Mouse (Mus musculus) regulatory T cell (primary cell): Measurements from ENCODE around the gene Pold3.

Source experiments
- in situ Hi-C: fragments of 300-600 bp; cut with MboI, MseI; formaldehyde crosslinking; loops from one replicate; pipeline ENCODE4 v1.15.1; 2025; ENCODE audit warnings: high pct_unique_total_duplicates

Pold3 gene

GRCm38 (mm10) chr7:100121376-100121789, at the start of gene Pold3:
TSS of gene Pold3 (minus strand) at chr7:100121565.
- in situ Hi-C loops = no loop called here

DNA sequence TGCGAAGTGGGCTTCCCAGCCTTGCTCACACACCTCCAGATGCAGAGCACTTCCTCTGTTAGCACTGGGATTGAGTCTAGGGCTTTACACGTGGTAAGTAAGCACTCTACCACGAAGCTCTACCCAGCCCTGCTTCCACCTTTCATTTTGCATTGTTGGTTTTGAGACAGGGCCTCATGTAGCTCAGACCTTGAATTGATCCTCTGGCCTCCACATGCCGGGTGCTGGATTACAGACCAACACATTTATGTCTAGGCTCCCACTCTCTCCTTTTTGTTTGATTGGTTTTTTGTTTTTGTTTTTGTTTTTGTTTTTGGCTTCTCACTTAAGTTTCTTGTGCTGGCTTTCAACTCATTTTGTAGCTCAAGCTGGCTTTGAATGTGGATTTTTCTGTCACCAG, 49.4 kb upstream of the Pold3 start:
- in situ Hi-C loops = no loop called here

DNA sequence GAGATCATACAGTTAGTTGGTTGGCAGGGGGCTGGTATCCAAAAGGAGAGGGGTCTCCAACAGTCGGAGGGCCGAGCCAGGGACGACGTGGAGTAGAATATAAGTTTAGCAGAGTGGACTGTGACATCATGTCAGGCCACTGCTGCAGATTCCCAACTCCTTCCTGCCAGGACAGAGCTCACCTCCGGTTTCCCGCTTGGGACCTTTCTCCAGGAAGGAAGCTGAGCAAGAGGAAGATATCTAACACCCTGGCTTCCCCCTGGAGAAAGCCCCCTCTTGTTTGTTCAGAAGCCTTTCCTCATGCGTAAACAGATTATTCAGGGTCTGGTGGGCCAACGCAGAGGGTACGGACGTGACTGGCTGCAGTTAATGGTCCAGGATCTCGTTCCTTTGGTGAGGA, 47.3 kb upstream of the Pold3 start:
- in situ Hi-C loops = no loop called here

GRCm38 (mm10) chr7:100163506-100163905, 42.1 kb upstream of the Pold3 start:
- in situ Hi-C loops = no loop called here

DNA sequence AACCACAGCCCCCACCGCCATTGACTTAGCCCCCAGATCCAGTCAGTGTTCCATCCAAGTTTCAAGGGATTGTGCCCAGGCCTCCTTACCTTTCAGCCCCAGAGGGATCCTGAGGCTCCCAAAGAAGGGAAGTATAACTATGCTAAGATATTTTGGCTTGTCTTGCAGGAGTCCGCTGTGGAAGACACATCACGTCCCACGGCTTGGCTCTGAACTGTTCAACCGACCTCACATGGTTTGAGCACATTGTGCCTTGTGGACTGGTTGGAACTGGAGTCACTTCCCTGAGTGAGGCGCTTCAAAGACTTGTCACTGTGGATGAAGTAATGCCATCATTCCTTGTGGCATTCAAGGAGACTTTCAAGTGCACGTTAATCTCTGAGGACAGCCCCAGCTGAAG, 38.6 kb upstream of the Pold3 start:
- in situ Hi-C loops = no loop called here

GRCm38 (mm10) chr7:100159105-100159841, 37.9 kb upstream of the Pold3 start, which contains the start of gene Lipt2:
TSS of gene Lipt2 (plus strand) at chr7:100159277.
- in situ Hi-C loops = no loop called here

GRCm38 (mm10) chr7:100157669-100158068, 36.3 kb upstream of the Pold3 start:
- in situ Hi-C loops = no loop called here

- in situ Hi-C loops = no loop called here
Observed at GRCm38 (mm10) chr7:100150626-100151025, 29.3 kb upstream of the Pold3 start.

DNA sequence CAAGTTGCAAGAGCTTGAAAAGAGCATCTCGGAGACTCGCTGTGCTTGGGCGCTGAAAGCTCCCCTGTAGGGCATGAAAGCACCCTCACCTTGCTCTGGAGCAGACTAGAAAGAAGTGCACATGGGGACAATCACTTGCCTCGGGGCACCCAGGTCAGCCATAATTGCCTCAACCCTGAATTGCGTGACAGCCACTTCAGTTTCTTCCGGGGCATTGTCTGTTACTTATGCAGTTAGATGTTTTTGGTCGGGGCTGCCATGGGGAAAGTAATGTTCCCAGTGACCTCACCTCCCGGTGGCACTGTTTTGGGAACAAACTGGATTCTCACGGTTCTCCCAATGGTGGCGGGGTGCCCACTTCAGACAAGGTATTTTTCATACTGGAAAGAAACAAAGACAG, 28.7 kb upstream of the Pold3 start:
- in situ Hi-C loops = no loop called here

- in situ Hi-C loops = no loop called here
Observed at GRCm38 (mm10) chr7:100148586-100148985, 27.2 kb upstream of the Pold3 start.

DNA sequence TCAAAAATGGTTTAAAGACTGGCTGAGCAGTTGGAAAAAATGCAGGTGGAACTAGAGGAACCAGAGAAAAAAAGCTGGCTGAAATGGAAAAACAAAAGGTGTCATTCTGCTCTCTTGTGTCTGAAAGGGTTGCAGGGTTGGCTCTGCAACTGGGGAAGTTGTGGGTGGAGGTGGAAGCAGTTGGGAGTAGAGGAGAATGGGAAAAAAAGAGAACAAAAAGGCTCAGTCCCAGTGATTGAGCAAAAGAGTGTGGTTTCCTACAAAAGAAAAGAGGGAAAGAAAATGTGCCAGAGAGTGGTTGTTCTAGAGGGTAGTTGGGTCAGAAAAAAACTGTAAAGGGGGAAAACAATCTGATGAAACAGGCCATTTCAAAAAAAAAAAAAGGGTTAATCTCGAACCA, 19.2 kb upstream of the Pold3 start:
- in situ Hi-C loops = no loop called here

DNA sequence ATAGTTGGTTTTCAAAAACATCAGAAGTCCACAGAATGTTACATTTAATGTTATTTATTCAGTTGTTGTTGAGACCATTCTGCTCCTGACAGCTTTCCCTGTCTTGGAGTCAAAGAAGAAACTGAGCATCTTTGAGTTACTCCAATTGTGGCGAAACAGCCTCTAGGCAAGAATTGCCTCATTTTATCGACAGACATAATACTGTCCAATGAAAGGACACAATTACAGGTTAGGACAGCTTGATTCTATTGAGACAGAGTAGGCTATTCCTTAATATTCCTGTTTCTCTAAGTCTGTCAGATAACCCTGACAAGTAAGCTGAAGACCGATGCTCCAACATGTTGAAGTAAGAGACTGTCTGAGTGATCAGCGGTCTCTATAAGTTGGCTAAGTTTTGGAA, 16.7 kb upstream of the Pold3 start:
- in situ Hi-C loops = no loop called here

DNA sequence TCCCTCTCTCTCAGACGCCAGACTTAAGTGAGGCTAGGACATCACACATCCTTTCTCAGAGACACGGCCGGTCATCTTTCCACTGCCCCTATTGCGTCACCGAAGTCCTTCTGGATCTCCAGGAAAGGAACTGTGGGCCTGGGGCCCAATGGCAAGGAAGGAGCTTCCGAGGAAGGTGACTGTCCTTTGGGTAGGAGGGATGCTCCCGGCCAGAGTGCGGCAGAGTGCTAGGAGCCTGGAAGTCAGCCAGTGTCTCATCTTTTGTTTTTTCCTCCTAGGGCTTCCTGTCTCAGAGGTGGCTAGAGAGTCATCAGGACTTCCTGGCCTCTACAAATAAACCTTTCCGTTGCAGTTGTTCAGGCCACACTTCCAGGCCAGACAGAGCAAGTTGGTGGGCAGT, 15.7 kb upstream of the Pold3 start:
- in situ Hi-C loops = no loop called here

- in situ Hi-C loops = no loop called here
Observed at GRCm38 (mm10) chr7:100132379-100132778, 11.0 kb upstream of the Pold3 start.

DNA sequence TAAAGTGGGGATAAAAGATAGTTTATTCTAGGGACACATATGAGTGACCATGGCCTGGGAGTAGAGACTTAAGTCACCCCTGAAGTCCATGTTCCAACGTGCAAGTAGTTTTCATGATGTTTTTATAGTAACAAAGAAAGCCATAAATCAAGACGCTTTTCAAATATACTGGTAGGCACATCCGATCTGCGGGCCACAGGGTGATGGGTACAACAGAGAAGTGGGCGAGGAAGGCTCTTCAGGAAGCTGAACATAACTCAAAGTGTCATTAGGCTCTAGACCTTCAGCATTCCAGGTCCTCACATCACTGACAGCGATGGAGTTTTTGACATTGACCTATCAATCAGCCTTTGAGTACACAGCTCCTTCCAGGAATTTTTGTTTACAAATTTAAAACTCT, 9.2 kb upstream of the Pold3 start:
- in situ Hi-C loops = no loop called here

- in situ Hi-C loops = no loop called here
Observed at GRCm38 (mm10) chr7:100128262-100129041, 7.1 kb upstream of the Pold3 start.

DNA sequence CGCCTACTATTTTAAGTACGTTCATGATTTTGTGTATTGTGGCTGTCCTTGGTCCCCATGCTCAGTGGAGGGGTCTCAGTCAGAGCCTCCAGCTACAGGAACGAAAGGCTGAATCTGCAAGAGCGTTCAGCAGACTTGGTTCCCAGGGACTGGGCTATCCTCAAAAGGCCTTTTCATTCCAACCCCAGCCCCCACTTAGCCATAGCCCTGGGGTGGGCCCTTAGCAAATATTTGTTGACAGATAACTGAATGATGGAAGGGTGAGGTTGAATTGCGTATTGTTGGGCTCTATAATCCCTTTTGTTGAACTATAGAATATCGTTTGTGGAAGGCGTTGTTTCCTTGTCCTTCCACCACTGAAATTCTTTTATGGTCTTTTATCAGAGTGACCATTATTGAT, 5.1 kb upstream of the Pold3 start:
- in situ Hi-C loops = no loop called here

DNA sequence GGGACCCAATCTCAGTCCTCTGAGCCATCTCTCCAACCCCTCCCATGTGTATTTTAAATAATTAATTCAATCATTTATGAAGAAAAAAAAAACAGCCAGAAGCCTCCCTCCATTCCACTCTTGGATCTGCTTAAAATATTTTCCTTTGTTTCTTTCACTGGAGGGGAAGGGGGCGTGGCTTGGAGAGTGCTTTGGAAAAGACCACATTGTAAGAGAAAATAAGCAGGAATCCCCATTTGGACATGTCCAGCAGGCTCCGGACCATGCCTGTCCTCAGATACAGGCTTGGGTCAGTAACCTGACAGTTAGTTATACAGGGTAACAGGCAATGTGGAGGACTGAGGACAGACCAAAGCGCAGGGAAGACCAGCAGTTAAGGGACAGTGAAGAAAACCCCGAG, 3.8 kb upstream of the Pold3 start:
- in situ Hi-C loops = no loop called here

- in situ Hi-C loops = no loop called here
Observed at GRCm38 (mm10) chr7:100124211-100124610, 2.8 kb upstream of the Pold3 start.

- in situ Hi-C loops = no loop called here
Observed at GRCm38 (mm10) chr7:100123486-100123885, 2.1 kb upstream of the Pold3 start.

DNA sequence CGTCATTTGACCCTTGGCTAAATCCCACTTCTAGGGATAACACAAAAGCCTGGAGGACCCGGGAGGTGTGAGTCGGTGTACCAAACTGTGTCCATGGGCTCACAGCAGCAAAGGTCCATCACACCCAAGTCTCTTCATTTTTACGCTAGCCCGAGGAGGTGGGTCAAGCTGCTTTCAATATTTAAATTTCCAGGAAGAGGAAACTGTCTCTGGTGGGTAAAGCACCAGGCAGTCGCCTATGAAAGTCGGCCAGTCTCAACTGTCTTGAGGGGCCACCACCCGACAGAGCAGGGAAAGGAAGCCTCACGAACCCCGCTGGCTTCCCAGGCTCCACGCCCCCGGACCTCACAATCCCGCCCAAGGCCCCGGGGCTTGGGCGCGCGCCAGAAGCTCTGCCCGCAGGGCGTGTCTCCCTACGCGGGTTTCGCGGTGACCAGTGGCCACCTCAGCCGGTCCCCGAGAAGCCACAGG, 539 bp downstream of the Pold3 start:
- in situ Hi-C loops = no loop called here

DNA sequence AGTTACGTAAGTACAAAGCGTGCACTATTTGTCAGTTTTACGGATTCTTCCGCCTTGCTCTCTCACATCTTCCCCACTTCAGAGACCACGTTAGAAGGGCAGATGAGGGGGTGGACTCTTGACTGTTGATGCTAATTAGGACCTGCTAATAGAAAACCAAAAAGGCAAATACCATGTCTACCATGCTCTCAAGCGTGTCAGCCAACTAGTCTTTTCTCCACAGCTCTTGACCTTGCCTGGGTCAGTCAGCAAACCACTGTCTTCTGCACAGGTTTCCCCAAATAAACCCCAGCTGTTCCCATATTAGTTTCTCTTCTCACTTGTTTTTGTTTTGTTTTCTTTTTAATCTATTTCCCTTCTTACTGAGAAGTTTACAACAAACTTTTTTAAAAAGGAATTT, 7.1 kb downstream of the Pold3 start:
- in situ Hi-C loops = no loop called here

- in situ Hi-C loops = no loop called here
Observed at GRCm38 (mm10) chr7:100113821-100114220, 7.5 kb downstream of the Pold3 start.
